Mouse (Mus musculus) c-Kit-positive CD71-positive TER-119-negative erythroid progenitor cells, embryonic 14.5 days (primary cell): ENCODE results near the gene Evi2.

Experiments
- DNase-seq: peaks from one replicate; pipeline ENCODE4 v3.0.0-alpha.2; 2013; ENCODE audit warnings: low read depth

The Evi2 gene

GRCm38 (mm10) chr11:79524310-79524575, 6.1 kb downstream of the Evi2 start:
- DNase-seq, result no peak

GRCm38 (mm10) chr11:79523560-79524309, 6.7 kb downstream of the Evi2 start, which contains the start of gene Evi2b:
TSS of gene Evi2b (minus strand) at chr11:79523762.
- DNase-seq, result no peak

- DNase-seq, result no peak
Measured at GRCm38 (mm10) chr11:79522944-79523343, 7.4 kb downstream of the Evi2 start.

GRCm38 (mm10) chr11:79521930-79522329, 8.5 kb downstream of the Evi2 start:
- DNase-seq, result no peak

- no peak for DNase-seq
Measured at GRCm38 (mm10) chr11:79520772-79521171, 9.6 kb downstream of the Evi2 start.

- DNase-seq, result no peak
Measured at GRCm38 (mm10) chr11:79519878-79520291, 10.5 kb downstream of the Evi2 start.

GRCm38 (mm10) chr11:79519299-79519698, 11.1 kb downstream of the Evi2 start:
- no peak for DNase-seq

- DNase-seq, result no peak
Measured at GRCm38 (mm10) chr11:79515798-79516197, 14.6 kb downstream of the Evi2 start.

GRCm38 (mm10) chr11:79515331-79515730, 15.1 kb downstream of the Evi2 start:
- no peak for DNase-seq

GRCm38 (mm10) chr11:79511970-79512369, 18.4 kb downstream of the Evi2 start:
- DNase-seq, result no peak

- DNase-seq, result no peak
Measured at GRCm38 (mm10) chr11:79504506-79504905, 25.9 kb downstream of the Evi2 start.

- no peak for DNase-seq
Measured at GRCm38 (mm10) chr11:79503845-79504244, 26.5 kb downstream of the Evi2 start, which contains the start of gene Omg. TSS of gene Omg (minus strand) at chr11:79504084.

GRCm38 (mm10) chr11:79502917-79503316, 27.5 kb downstream of the Evi2 start:
- no peak for DNase-seq

GRCm38 (mm10) chr11:79494976-79495800, 35.2 kb downstream of the Evi2 start:
- DNase-seq, result no peak

- no peak for DNase-seq
Measured at GRCm38 (mm10) chr11:79484721-79485120, 45.7 kb downstream of the Evi2 start.

GRCm38 (mm10) chr11:79483876-79484528, 46.4 kb downstream of the Evi2 start:
- no peak for DNase-seq

GRCm38 (mm10) chr11:79483392-79483791, 47.0 kb downstream of the Evi2 start:
- no peak for DNase-seq

GRCm38 (mm10) chr11:79468097-79468496, 62.3 kb downstream of the Evi2 start:
- no peak for DNase-seq
